Mouse (Mus musculus): Measurements from ENCODE around the gene Ppp1r12c. TPM values are rescaled to one million over a fixed set of nuclear protein-coding genes. Genes with fewer than 3 reads are reported as not detected.

Ppp1r12c gene
- polyA plus RNA-seq, 2 experiments: 59.1 to 103 TPM

DNA sequence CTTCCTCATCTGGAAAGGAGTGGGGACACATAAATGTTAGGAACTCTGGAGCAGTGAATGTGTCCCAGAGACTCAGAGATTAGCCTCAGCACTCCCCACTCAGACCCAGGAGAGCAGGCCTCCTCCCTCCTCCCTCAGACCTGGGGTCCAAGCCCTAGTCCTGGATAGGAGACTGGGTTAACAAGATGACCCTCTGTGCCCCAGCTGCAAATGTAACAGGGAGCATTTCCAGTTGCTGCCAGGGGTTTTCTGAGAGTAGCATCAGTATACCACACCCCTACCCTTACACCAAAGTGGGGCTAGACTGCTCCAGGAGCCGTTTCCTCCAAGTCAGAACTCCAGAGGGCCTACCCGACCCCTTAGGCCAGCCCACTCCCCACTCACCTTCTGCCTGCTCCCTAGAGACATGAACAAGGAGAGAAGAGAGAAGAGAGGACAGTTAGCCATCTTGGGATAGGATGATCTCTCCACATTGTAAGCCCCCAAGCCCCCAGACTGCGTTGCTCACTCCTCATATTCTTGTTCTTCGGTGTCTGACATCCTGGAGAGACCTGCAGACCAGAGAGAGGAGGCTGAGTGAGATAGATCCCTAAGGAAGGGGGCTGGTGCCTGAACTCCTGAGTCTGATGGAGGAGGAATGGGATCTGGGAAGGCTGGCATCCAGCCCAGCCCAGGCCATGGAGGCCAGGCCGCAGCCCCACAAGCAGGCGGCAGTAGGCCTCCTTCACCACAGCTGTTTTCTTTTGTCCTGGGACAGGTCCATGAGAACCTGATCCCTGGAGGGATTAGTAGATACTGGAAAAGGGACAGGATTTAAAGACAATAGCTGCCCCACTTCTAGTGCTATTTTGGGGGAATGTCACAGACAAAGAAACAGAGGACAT is 12.6 kb upstream of the Ppp1r12c start:
- Histone ChIP-seq H3K4me2 (replicated peaks; ENCODE audit: low read depth, low read length, severe bottlenecking) (0 out of 2 replicates have a peak overlapping the region, but pooled peaks have one; percentile 11), H3K27me3 (ENCODE audit: control insufficient read depth, insufficient read depth, low read length) (no peaks in the 10 kb centered on the region), H3K9ac (ENCODE audit: low read depth, low read length, severe bottlenecking) (peak overlapping the region; percentile 36), H3K4me3 (replicated peaks; ENCODE audit: low read length) (peak overlapping the region; percentile 15), H3K9me3 (ENCODE audit: control insufficient read depth, low read length) (no peaks in the 10 kb centered on the region), H3K4me1 (ENCODE audit: control insufficient read depth, insufficient read depth, low read length) (peaks cover 5% of the 10 kb centered on the region; the same call in 1 of the 2 replicates), H3K27ac (replicated peaks; ENCODE audit: low read depth, low read length) (peak overlapping the region; percentile 33; the same call in 1 of the 2 replicates), H3K36me3 (ENCODE audit: control insufficient read depth, insufficient read depth, low read length) (no peaks in the 10 kb centered on the region)
- 56% methylated on average over 6 of the region's 6 CpGs for WGBS
- TF ChIP-seq POLR2A (IDR thresholded peaks at IDR 0.05; ENCODE audit: borderline replicate concordance, extremely low read depth, insufficient read depth, insufficient read length): no peak
- DNase-seq (ENCODE audit: low spot score) (peak; percentile 61), ATAC-seq (ENCODE audit: low FRiP score, low read depth) (peak; percentile 56)

DNA sequence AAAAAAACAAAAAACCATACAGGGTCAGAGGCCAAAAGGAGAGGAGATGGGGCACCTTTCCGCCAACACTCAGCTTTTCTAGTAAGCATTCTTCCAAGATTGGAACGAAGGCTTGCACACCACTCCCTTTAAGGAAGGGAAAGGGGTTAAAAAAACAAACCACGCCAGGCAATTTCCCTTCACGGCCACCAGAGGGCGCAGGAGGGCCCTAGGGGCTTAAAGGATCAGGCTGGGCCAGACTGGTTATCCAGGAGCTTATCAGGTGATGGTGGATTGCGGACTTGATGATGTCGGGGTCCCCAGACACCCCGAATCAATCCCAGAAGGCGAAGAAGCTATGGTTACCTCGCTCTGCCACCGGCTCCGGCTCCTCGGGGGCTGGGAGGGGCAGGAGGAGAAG is 11.8 kb upstream of the Ppp1r12c start:
- peak; percentile 32 for DNase-seq (ENCODE audit: low spot score)
- WGBS: 31% methylated on average over 13 of the region's 13 CpGs
- H3K4me2 ChIP-seq (replicated peaks; ENCODE audit: low read depth, low read length, severe bottlenecking): 0 out of 2 replicates have a peak overlapping the region, but pooled peaks have one; percentile 11

DNA sequence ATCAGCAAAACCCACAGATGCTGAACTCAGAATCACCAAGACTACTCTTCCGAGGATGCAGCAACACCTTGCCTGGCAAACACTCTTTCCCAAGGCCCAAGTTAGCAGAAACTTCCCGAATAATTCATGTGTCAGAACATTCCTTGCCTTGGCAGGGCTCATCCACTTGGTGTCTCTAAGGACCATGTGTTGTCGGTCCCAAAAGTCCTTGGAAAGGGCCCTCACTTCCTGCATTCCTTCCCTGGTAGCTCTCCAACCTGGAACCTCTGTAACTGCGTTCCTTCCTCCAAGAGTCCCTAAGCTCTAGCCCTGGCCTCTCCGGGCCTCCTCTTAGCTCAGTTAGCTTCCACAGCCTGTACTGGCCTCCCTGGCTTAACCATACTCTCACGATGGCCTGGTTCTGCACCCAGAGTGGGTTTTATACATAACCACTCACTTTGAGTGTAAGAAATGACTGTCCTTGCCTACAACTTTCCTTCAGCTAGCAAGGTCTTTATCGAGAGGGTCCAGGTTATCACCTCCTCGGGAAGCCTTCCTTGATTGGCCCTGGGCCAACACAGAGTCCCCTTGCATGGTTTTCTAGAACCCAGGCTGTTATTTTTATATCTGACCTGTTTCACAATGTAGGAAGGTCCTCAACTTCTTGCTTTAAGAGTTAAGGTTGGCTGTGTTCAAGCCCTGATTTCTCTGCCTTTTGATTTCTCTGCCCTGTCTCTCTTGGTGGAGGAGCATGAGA is 10.2 kb upstream of the Ppp1r12c start:
- Histone ChIP-seq H3K36me3 (ENCODE audit: control insufficient read depth, insufficient read depth, low read length) (no peaks in the 10 kb centered on the region), H3K4me1 (ENCODE audit: control insufficient read depth, insufficient read depth, low read length) (peaks cover 5% of the 10 kb centered on the region; the same call in 1 of the 2 replicates), H3K27ac (replicated peaks; ENCODE audit: low read depth, low read length) (no peak overlapping the region), H3K4me3 (replicated peaks; ENCODE audit: low read length) (no peak overlapping the region), H3K9ac (ENCODE audit: low read depth, low read length, severe bottlenecking) (no peak overlapping the region), H3K27me3 (ENCODE audit: control insufficient read depth, insufficient read depth, low read length) (no peaks in the 10 kb centered on the region), H3K4me2 (replicated peaks; ENCODE audit: low read depth, low read length, severe bottlenecking) (no peak overlapping the region), H3K9me3 (ENCODE audit: control insufficient read depth, low read length) (no peaks in the 10 kb centered on the region)
- no peak for TF ChIP-seq POLR2A (IDR thresholded peaks at IDR 0.05; ENCODE audit: borderline replicate concordance, extremely low read depth, insufficient read depth, insufficient read length)
- 73% methylated on average over 8 of the region's 8 CpGs for WGBS
- no peak for DNase-seq (ENCODE audit: low spot score)
- no peak for ATAC-seq (ENCODE audit: low FRiP score, low read depth)

More for the DNA sequence above, 11.8 kb upstream of the Ppp1r12c start:
- Histone ChIP-seq H3K36me3 (ENCODE audit: control insufficient read depth, insufficient read depth, low read length) (no peaks in the 10 kb centered on the region), H3K27ac (replicated peaks; ENCODE audit: low read depth, low read length) (no peak overlapping the region), H3K9me3 (ENCODE audit: control insufficient read depth, low read length) (no peaks in the 10 kb centered on the region), H3K4me3 (replicated peaks; ENCODE audit: low read length) (no peak overlapping the region), H3K4me1 (ENCODE audit: control insufficient read depth, insufficient read depth, low read length) (peaks cover 5% of the 10 kb centered on the region; the same call in 1 of the 2 replicates), H3K9ac (ENCODE audit: low read depth, low read length, severe bottlenecking) (no peak overlapping the region), H3K27me3 (ENCODE audit: control insufficient read depth, insufficient read depth, low read length) (no peaks in the 10 kb centered on the region)
- TF ChIP-seq POLR2A (IDR thresholded peaks at IDR 0.05; ENCODE audit: borderline replicate concordance, extremely low read depth, insufficient read depth, insufficient read length): no peak
- no peak for ATAC-seq (ENCODE audit: low FRiP score, low read depth)

DNA sequence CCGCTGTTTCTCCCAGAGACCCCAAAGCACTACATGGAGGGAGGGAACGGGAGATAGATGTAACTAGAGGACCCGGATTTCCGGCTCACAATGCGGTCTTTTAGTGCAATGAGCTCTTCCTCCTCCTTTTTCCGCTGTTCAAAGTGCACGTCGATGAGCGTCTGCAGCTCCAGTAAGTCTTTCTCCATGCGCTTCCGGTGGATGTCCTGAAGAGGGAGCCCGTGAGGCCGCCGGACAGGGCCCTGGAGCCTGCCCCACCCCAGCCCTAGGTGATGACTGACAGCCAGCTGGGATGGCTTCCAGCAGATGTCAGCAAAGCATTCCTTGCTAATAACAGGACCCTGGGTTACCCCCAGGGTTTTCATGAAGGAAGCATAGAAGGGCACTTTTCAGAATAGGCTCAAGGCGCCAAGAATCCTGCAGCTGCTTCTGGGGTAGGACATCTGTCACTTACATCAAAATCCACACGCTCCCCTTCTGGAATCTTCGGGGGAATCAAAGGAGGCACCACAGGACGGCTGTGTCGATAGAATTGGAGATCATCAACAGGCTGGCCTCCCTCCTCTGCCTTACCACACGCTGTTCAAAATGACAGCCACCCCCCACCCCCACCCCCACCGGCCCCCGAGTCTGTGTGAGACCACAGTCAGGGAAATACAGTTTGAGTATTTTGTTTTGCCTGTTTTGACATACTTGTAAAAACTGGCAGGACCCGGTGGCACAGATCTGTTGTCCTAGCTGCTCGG is 8.6 kb upstream of the Ppp1r12c start:
- 18% methylated on average over 24 of the region's 24 CpGs for WGBS
- no peak overlapping the region for H3K27ac ChIP-seq (replicated peaks; ENCODE audit: low read depth, low read length)
- peak overlapping the region; percentile 8; the same call in 1 of the 2 replicates for H3K4me3 ChIP-seq (replicated peaks; ENCODE audit: low read length)
- TF ChIP-seq POLR2A (IDR thresholded peaks at IDR 0.05; ENCODE audit: borderline replicate concordance, extremely low read depth, insufficient read depth, insufficient read length): no peak
- peaks cover 5% of the 10 kb centered on the region; the same call in 1 of the 2 replicates for H3K4me1 ChIP-seq (ENCODE audit: control insufficient read depth, insufficient read depth, low read length)
- peak; percentile 83 for DNase-seq (ENCODE audit: low spot score)
- H3K9me3 ChIP-seq (ENCODE audit: control insufficient read depth, low read length): no peaks in the 10 kb centered on the region
- peak overlapping the region; percentile 13; the same call in 1 of the 2 replicates for H3K4me2 ChIP-seq (replicated peaks; ENCODE audit: low read depth, low read length, severe bottlenecking)
- H3K36me3 ChIP-seq (ENCODE audit: control insufficient read depth, insufficient read depth, low read length): no peaks in the 10 kb centered on the region
- no peaks in the 10 kb centered on the region for H3K27me3 ChIP-seq (ENCODE audit: control insufficient read depth, insufficient read depth, low read length)
- ATAC-seq (ENCODE audit: low FRiP score, low read depth): peak; percentile 79
- no peak overlapping the region for H3K9ac ChIP-seq (ENCODE audit: low read depth, low read length, severe bottlenecking)

Data from limb, embryonic 14.5 days (tissue).